Mouse (Mus musculus) liver, postnatal 0 days (tissue): ENCODE measurements around the gene Rfx4.
A peak's percentile ranks its signal among the peaks of the same experiment; 100 is the strongest.

Source experiments
- CTCF ChIP-seq: sonication (generic); IDR thresholded peaks from 2 replicates; pipeline ENCODE4 v1.5.1; 2016; ENCODE audit warnings: antibody characterized with exemption, low read depth
- EP300 ChIP-seq: IDR thresholded peaks from 2 replicates; pipeline ENCODE4 v1.6.1; 2016; ENCODE audit warnings: antibody characterized with exemption, low read depth, mild to moderate bottlenecking

- TF ChIP-seq EP300 (no peak), CTCF (peak; percentile 54)
Measured at GRCm38 (mm10) chr10:84945692-84946091, 189.8 kb downstream of the Rfx4 start.
